In the genomic region with DNA sequence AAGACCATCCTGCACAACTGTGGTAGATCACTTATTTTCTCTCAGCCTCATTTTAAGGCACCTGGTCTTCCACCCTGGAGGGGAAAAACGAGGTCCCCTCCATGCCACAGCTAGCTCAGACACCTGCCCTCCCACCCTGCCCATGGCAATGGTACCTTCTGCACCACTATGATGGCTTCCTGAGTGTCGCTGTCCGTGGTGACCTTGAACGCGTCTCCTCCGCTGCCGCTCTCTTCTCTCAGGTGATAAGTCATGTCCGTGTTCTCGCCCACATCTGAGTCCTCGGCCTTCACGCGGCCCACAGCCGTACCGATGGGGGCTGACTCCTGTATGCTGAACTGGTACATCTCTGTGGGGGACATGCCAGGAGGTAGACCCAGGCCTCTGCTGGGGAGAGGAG, we compare ENCODE assay signal across 41 mouse cellular contexts. TPM values are rescaled to one million over a fixed set of nuclear protein-coding genes. Genes with fewer than 3 reads are reported as not detected.
"Had no signal": no experiment of that assay in that cellular context is flagged by ENCODE, and none has a peak within 500 bp of the region (broad histone marks: within the 10 kb centered on the region; RNA-seq: fewer than 3 reads in every experiment).

No protein-coding gene starts in this region.

- H3K4me2 ChIP-seq: heart, embryonic 13.5 days; heart, embryonic 15.5 days; hindbrain, embryonic 12.5 days; hindbrain, embryonic 13.5 days; hindbrain, embryonic 14.5 days; hindbrain, embryonic 15.5 days; intestine, embryonic 15.5 days; kidney, embryonic 15.5 days had no signal

- H3K4me3 ChIP-seq: heart, embryonic 13.5 days; heart, embryonic 15.5 days; hindbrain, embryonic 10.5 days; hindbrain, embryonic 12.5 days; hindbrain, embryonic 13.5 days; hindbrain, embryonic 15.5 days; intestine, embryonic 15.5 days; kidney, embryonic 15.5 days; layer of hippocampus, adult 2 months; left cerebral cortex, adult 2 months had no signal

- H3K36me3 ChIP-seq: heart, embryonic 13.5 days; heart, embryonic 15.5 days; hindbrain, embryonic 12.5 days; hindbrain, embryonic 13.5 days; hindbrain, embryonic 15.5 days; intestine, embryonic 15.5 days; kidney, embryonic 15.5 days had no signal

- DNase-seq: heart, postnatal 10 days; heart, postnatal 14 days; heart, postnatal 36 days; heart, postnatal 4 days; kidney, adult 11 months; kidney, adult 18-20 months; kidney, adult 2 months; kidney, adult 8-10 months; kidney, adult 9 months; kidney, postnatal 10 days; kidney, postnatal 14 days; kidney, postnatal 25 days; kidney, postnatal 36 days; kidney, postnatal 4 days; layer of hippocampus, adult 9-11 months; layer of hippocampus, postnatal 36 days had no signal

RNA-seq across cellular contexts. Expression of gene 1700025C18Rik, which starts 52.9 kb away (rescaled TPM):
- polyA plus RNA-seq: heart, embryonic 13.5 days; heart, embryonic 14.5 days; heart, embryonic 15.5 days; heart, embryonic 16.5 days; heart, postnatal 0 days; hindbrain, embryonic 10.5 days; hindbrain, embryonic 11.5 days; hindbrain, embryonic 12.5 days; hindbrain, embryonic 13.5 days; hindbrain, embryonic 14.5 days; hindbrain, embryonic 15.5 days; hindbrain, embryonic 16.5 days; hindbrain, postnatal 0 days; inflammation-experienced regulatory T-cells, adult 6 months; intestine, embryonic 14.5 days; intestine, embryonic 15.5 days; intestine, embryonic 16.5 days; intestine, postnatal 0 days; kidney, adult 2 months; kidney, embryonic 14.5 days; kidney, embryonic 15.5 days; kidney, embryonic 16.5 days; kidney, postnatal 0 days; large intestine, adult 2 months had no signal
